Mouse (Mus musculus) left cerebral cortex, postnatal 4 days (tissue): Measurements from ENCODE around the gene Zfyve9. TPM values are rescaled to one million over a fixed set of nuclear protein-coding genes. Genes with fewer than 3 reads are reported as not detected.

Source experiments
- DNase-seq: peaks from one replicate; pipeline ENCODE4 v3.0.0-alpha.2; 2022
- intact Hi-C: fragments of 180-260 bp; cut with DNase I; formaldehyde crosslinking; loops from one replicate; pipeline ENCODE4 v1.15.1; 2025
- total RNA-seq, 2 experiments: library from RNA; stranded (reverse); gene quantifications; 2 replicates each; pipeline ENCODE4 v1.2.3; 2021

The Zfyve9 gene
- total RNA-seq, 2 experiments from 2014 or later, result 49.6 to 53.0 TPM

DNA sequence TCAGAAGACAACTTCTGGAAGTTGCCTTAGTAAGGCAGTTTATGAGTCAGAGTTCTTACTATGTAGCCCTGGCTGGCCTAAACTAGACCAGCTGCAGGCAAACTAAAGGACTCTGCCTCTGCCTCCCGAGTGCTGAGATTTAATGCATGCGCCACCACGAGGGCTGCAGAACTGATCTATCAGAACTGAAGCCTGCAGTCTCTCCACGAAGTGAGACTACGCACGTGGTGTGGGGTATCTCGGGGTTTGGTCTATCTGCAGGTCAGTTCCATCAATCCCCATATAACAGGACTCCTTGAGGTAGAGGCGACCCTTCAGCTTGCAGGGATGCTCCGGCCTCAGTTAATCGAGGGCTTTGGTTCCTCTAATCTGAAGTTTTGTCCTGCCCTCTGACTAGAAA lies 161.4 kb downstream of the Zfyve9 start:
- DNase-seq, result peak; percentile 23
- intact Hi-C loops, result no loop called here

DNA sequence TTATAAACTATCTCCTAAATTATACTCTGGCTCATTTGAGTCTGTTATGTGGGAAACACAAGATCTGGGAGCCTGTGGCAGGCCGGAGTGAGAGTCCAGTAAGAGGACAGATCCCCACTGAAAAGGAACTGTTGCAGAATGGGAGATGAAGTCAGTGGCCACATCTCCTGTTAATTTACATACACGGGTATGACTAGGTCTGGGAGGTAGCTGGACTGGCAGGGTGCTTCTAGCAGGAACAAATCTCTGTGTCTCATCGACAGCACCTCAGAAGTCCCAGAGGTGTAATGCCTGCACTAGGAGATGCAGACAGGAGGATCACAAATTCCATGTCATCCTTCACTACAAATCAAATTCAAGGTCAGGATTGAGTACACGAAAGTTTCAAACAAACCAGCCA lies 162.0 kb downstream of the Zfyve9 start:
- intact Hi-C loops, result no loop called here
- no peak for DNase-seq

DNA sequence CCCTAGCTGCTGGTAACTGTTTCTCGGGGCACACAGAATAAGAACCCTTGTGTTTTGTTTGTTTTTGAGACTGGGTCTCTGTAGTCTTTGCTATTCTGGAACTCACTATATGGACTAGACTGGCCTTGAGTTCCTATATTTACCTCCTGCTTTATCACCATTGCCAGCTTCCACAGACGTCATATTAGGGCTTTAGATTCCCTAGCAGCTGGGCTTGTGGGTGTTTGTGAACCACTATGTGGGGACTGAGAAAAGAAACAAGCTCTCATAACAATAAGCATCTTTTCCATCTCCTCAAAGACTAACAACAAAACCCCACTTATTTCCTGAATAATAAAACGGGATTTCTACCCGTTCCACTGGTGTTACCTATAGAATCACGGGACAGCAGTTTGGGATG lies 169.7 kb downstream of the Zfyve9 start:
- no peak for DNase-seq
- intact Hi-C loops, result no loop called here

DNA sequence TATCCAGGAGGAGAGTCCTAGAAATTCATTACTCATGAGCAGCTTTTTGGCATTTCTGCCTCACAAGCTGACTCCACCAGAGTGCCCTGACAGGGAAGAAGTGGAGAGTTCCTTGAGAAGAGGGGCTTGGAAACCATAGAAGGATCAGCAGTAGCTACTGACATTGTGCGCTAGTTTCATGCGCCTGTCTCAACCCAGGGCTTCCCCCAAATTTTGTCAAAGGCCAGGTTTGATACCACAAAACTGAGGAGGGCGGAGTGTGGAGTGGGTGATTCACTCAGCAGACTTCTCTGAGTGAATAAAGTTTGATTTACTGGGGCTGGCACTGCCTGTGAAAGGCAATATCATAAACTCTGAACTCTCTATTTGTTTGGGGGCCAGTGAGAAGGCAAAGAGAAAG lies 171.9 kb downstream of the Zfyve9 start:
- intact Hi-C loops, result no loop called here
- DNase-seq, result no peak

DNA sequence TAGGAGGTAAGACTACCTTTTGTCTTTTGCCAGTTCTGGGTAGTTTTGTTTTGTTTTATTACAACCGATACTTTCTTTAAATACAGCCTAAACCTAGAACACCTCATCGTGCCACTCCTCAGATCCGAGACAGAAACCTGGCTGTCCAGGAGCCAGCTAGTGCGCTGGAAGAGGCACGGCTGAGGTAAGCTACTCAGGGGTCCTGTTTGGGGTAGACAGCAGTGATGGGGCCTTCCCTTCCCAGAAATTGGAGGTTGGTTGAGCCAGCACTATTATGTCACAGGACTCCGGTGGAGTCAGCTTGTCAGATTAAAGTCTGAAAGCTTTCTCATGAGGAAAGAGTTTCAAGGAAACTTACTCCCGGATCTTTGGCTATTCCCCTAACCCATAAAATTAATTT lies 178.7 kb downstream of the Zfyve9 start:
- no peak for DNase-seq
- intact Hi-C loops, result no loop called here

DNA sequence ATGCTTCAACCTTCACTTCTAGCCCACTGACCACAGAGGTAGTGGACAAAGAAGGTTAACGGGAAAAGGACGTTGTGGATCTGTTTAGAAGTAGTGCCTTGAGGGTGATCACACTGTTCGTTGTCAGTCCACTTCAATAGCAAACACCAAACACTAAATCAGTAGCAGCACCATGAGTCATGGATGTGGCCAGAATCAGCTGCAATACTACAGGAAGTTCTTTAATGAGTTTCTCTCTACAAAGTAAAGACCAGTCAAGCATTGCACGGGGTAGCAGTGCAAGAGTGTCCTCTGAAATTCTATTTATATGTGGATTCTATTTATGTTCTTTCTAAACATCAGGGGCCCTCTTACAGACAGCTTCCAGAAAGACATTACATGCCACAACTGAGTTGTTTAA lies 182.3 kb downstream of the Zfyve9 start:
- intact Hi-C loops, result no loop called here
- DNase-seq, result no peak

DNA sequence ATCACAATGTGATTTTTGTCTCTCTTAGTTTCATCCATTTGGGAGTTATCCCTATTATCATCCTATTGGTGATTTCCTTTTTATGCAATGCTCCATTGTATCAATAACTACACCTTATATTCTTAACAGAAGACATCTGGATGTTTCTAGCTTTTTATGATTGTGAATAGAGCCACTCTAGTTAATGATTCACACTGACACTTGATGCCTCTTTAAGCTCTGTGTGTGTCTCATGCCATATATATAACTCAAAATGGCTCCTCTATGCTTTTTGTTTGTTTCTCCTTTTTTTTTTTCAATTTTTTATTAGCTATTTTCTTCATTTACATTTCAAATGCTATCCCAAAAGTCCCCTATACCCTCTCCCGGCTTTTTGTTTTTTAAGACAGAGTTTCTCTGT lies 184.8 kb downstream of the Zfyve9 start:
- no peak for DNase-seq
- intact Hi-C loops, result no loop called here

DNA sequence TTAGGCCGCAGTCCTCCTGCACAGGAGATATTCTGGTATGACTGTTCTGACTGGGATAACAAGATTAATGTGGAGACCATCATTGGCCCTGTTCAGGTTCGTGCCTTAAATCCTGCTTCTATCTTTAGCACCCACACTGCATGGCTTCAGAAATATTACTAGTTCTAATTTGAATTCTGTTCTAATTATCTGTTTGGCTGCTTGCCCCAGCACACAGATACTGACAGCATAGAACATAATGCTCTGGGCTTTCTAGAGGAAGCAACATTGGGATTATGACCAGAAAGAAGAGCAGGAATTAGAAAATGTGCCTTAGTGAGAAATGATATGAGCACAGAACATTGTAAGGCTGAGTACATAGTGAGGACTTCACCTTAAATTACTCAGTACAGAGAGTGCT lies 187.2 kb downstream of the Zfyve9 start:
- no peak for DNase-seq
- intact Hi-C loops, result no loop called here

Other genes starting within 250 kb of the Zfyve9 start
- 10 to 100 TPM; 48.8 to 52.9 TPM for gene Prpf38a, start 201.5 kb downstream of the Zfyve9 start, total RNA-seq
- under 1 TPM; 0.83 to 0.90 TPM for gene Orc1, start 201.4 kb downstream of the Zfyve9 start, total RNA-seq
- gene Cc2d1b, start 160.9 kb downstream of the Zfyve9 start, total RNA-seq, result 10 to 100 TPM; 36.1 to 43.0 TPM
- 1 to 10 TPM in 1 of 2 experiments, under 1 TPM in 1; 0.70 to 1.2 TPM for gene 3110021N24Rik, start 61.1 kb downstream of the Zfyve9 start, total RNA-seq
- gene Btf3l4, start 52.8 kb upstream of the Zfyve9 start, total RNA-seq, result 100 to 1,000 TPM in 1 of 2 experiments, 10 to 100 TPM in 1; 99.8 to 114 TPM
- gene Txndc12, start 53.8 kb upstream of the Zfyve9 start, total RNA-seq, result 10 to 100 TPM; 52.4 to 55.6 TPM
- gene Kti12, start 67.0 kb upstream of the Zfyve9 start, total RNA-seq, result 10 to 100 TPM; 17.4 to 19.2 TPM
- gene A730015C16Rik, start 67.8 kb upstream of the Zfyve9 start, total RNA-seq, result not detected
- gene Rab3b, start 98.3 kb upstream of the Zfyve9 start, total RNA-seq, result 100 to 1,000 TPM; 133 to 134 TPM
- 100 to 1,000 TPM; 157 TPM for gene Nrd1, start 219.9 kb upstream of the Zfyve9 start, total RNA-seq